Mouse (Mus musculus) hindbrain, postnatal 0 days (tissue): ENCODE results near the gene Cyp11a1. TPM values are rescaled to one million over a fixed set of nuclear protein-coding genes. Genes with fewer than 3 reads are reported as not detected.

ENCODE experiments used
- ATAC-seq: fragments of 200-750 bp; cut with Nextera tagmentation; 2 replicates; pipeline ENCODE4 v1.8.0; 2017; ENCODE audit warnings: mild to moderate bottlenecking, moderate TSS enrichment, moderate library complexity
- DNase-seq: peaks from one replicate; pipeline ENCODE4 v3.0.0-alpha.2; 2015; ENCODE audit warnings: low spot score
- H3K27ac ChIP-seq: fragments of 300-500 bp; sonication (generic); 2 replicates; pipeline ENCODE4 v1.5.1; 2014; ENCODE audit warnings: mild to moderate bottlenecking
- H3K27me3 ChIP-seq: fragments of 300-500 bp; sonication (generic); 2 replicates; pipeline ENCODE4 v1.6.1; 2014; ENCODE audit warnings: low read length, mixed read lengths; ENCODE audit not compliant: insufficient read depth
- H3K36me3 ChIP-seq: fragments of 300-500 bp; sonication (generic); 2 replicates; pipeline ENCODE4 v1.6.1; 2014; ENCODE audit warnings: low read length, mixed read lengths; ENCODE audit not compliant: insufficient read depth
- H3K4me1 ChIP-seq: fragments of 300-500 bp; sonication (generic); 2 replicates; pipeline ENCODE4 v1.6.1; 2014; ENCODE audit warnings: antibody characterized with exemption, low read length, mixed read lengths; ENCODE audit not compliant: insufficient read depth
- H3K4me2 ChIP-seq: fragments of 300-500 bp; sonication (generic); 2 replicates; pipeline ENCODE4 v1.6.1; 2014; ENCODE audit warnings: low read depth, mild to moderate bottlenecking, low read length, moderate library complexity, mixed read lengths
- H3K4me3 ChIP-seq: fragments of 300-500 bp; sonication (generic); 2 replicates; pipeline ENCODE4 v1.5.1; 2014; ENCODE audit warnings: low read length
- H3K9ac ChIP-seq: fragments of 300-500 bp; sonication (generic); replicated peaks from 2 replicates; pipeline ENCODE4 v1.6.1; 2014; ENCODE audit warnings: mild to moderate bottlenecking, low read length, moderate library complexity, mixed read lengths
- H3K9me3 ChIP-seq: fragments of 300-500 bp; sonication (generic); 2 replicates; pipeline ENCODE4 v1.6.1; 2016; ENCODE audit warnings: low read length, mixed read lengths
- CTCF ChIP-seq: IDR thresholded peaks from 2 replicates; pipeline ENCODE4 v1.5.1; 2016; ENCODE audit warnings: antibody characterized with exemption, control low read depth, low read depth
- WGBS: fragments of 180-500 bp; shearing (Covaris S2); extraction: QIAGEN DNeasy Blood & Tissue Kit; methylation state at CpG from one replicate; pipeline ENCODE4 v1.1.7; 2014; 5-methylcytosine and 5-hydroxymethylcytosine counted together
- polyA plus RNA-seq: library from polyadenylated mRNA; unstranded; fragments of >200 nt; fragmentation: Nextera tagmentation; extraction: Ambion mirVana; gene quantifications from 2 replicates; pipeline ENCODE4 v1.2.1, GENCODE M21; 2015
- total RNA-seq: library from RNA; depleted of rRNA; stranded (reverse); fragments of >200 nt; gene quantifications from 2 replicates; pipeline ENCODE4 v1.2.3, GENCODE M21; 2014

Cyp11a1 gene
- total and polyA plus RNA-seq, 2 experiments from 2014 or later: 1.2 to 4.3 TPM

DNA sequence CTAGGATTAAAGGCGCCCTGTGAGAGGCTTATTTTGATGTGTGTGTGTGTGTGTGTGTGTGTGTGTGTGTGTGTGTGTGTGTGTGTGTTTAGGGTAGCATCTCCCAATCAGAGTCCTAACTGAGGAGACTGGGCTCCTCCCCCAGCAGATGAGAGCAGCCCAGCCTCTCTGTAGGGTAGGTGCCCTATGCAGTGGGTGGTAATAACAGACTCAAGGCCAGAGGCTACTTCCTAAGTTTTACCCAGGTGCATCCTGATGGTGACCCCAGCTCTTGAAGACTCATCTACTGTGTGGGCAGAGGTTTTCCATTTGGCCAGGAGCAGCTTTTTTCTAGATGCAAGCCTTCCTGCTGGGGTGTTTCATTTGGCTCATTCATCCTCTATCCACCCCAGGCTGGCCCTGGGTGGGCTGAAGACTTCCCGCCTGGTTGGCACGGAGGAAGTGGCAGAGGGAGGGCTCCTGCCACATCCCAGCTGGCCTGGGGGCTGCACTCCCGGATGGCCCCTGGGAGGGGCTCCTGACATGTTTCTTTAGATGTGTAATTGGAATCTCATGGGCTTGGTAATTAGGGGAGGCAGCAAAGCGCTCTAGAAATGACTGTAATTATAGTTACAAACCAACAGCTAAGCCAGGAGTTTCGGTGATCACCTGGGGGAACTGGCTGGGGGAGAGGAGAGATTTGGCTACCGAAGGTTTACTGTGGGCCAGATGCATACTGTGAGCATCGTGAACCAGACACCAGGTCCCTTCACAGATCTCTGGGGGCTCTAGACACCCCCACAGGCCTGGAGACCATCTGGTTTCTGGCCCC, 13.2 kb upstream of the Cyp11a1 start:
- Histone ChIP-seq H3K9me3 (no peaks in the 10 kb centered on the region), H3K36me3 (no peaks in the 10 kb centered on the region), H3K27ac (no peak overlapping the region), H3K9ac (no peak overlapping the region), H3K4me3 (no peak overlapping the region), H3K4me2 (no peak overlapping the region), H3K27me3 (no peaks in the 10 kb centered on the region), H3K4me1 (peaks cover 9% of the 10 kb centered on the region)
- ATAC-seq: peak; percentile 8; the same call in 1 of the 2 replicates
- WGBS: 39% methylated on average over 8 of the region's 8 CpGs
- peak; percentile 48 for DNase-seq
- TF ChIP-seq CTCF: no peak

DNA sequence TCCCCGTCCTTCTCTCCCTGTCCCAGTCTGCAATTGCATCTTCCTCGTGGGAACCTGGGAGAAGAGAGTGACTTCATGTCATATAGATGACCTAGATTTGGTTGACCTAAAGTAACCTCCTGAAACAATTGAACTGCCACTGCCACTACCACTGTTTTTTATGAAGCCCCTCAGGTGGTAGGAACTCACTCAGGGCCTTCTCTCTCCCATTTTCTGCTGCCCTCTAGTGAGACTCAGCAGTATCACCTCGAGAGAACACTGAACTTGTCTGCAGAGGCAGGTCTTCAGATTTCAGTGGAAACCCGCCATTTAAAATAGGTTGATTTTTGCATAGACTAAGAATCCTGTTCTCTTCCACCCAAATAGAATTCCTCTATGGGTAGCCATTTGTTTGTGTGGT, 10.9 kb upstream of the Cyp11a1 start:
- Histone ChIP-seq H3K4me2 (no peak overlapping the region), H3K9me3 (no peaks in the 10 kb centered on the region), H3K36me3 (no peaks in the 10 kb centered on the region), H3K9ac (no peak overlapping the region), H3K27me3 (no peaks in the 10 kb centered on the region), H3K27ac (no peak overlapping the region), H3K4me3 (no peak overlapping the region), H3K4me1 (peaks cover 5% of the 10 kb centered on the region; the same call in 1 of the 2 replicates)
- TF ChIP-seq CTCF: peak; percentile 82
- DNase-seq (peak; percentile 76), ATAC-seq (no peak)
- 36% methylated on average over 4 of the region's 4 CpGs for WGBS

DNA sequence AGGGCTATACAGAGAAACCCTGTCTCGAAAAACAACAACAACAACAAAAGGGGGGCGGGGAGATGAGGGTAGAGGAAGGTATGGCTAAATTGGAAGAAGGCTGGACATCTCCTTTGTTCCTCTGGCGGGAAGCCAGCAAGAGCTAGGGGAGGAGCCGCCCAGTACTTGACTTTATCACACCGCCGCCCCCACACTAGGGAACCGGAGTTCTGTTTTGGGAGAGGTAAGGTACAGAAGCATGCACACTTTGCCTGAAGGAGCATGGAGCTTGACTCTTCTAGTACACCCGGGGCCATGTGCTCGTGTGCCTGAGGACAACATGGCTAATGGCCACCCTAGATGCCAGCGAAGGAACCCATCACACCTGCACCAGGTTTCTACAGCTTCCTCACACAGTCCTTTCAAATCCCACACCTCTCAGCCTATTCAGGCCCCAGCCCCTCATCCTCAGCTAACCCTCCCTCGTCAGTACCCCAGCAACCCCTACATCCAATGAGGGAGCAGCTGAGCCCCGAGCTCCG, 8.6 kb upstream of the Cyp11a1 start:
- Histone ChIP-seq H3K36me3 (no peaks in the 10 kb centered on the region), H3K27me3 (no peaks in the 10 kb centered on the region), H3K9me3 (no peaks in the 10 kb centered on the region), H3K4me1 (peaks cover 5% of the 10 kb centered on the region; the same call in 1 of the 2 replicates), H3K9ac (peak overlapping the region; percentile 25), H3K27ac (0 out of 2 replicates have a peak overlapping the region, but pooled peaks have one; percentile 20), H3K4me3 (peak overlapping the region; percentile 38), H3K4me2 (peak overlapping the region; percentile 73)
- DNase-seq (no peak), ATAC-seq (peak; percentile 90; the same call in 1 of the 2 replicates)
- WGBS: 26% methylated on average over 13 of the region's 13 CpGs
- no peak for TF ChIP-seq CTCF

- DNase-seq (peak; percentile 89), ATAC-seq (peak; percentile 68)
- 2% methylated on average over 20 of the region's 20 CpGs for WGBS
- Histone ChIP-seq H3K4me3 (peak overlapping the region; percentile 38), H3K9ac (peak overlapping the region; percentile 25), H3K27ac (peak overlapping the region; percentile 20; the same call in 1 of the 2 replicates), H3K4me1 (peaks cover 5% of the 10 kb centered on the region; the same call in 1 of the 2 replicates), H3K9me3 (no peaks in the 10 kb centered on the region), H3K4me2 (peak overlapping the region; percentile 73), H3K36me3 (no peaks in the 10 kb centered on the region), H3K27me3 (no peaks in the 10 kb centered on the region)
- TF ChIP-seq CTCF: peak; percentile 84
Measured at GRCm38 (mm10) chr9:57998032-57998659, 8.1 kb upstream of the Cyp11a1 start.

GRCm38 (mm10) chr9:57998685-57999084, 7.5 kb upstream of the Cyp11a1 start:
- ATAC-seq (no peak; the same call in 1 of the 2 replicates), DNase-seq (no peak)
- Histone ChIP-seq H3K36me3 (no peaks in the 10 kb centered on the region), H3K4me2 (peak overlapping the region; percentile 73), H3K9me3 (no peaks in the 10 kb centered on the region), H3K9ac (no peak overlapping the region), H3K27me3 (no peaks in the 10 kb centered on the region), H3K4me1 (peaks cover 5% of the 10 kb centered on the region; the same call in 1 of the 2 replicates), H3K4me3 (no peak overlapping the region), H3K27ac (no peak overlapping the region)
- TF ChIP-seq CTCF: no peak
- 48% methylated on average over 2 of the region's 2 CpGs for WGBS

- Histone ChIP-seq H3K27ac (no peak overlapping the region), H3K9ac (no peak overlapping the region), H3K4me3 (no peak overlapping the region), H3K36me3 (no peaks in the 10 kb centered on the region), H3K27me3 (no peaks in the 10 kb centered on the region), H3K4me2 (no peak overlapping the region), H3K4me1 (peaks cover 5% of the 10 kb centered on the region; the same call in 1 of the 2 replicates), H3K9me3 (no peaks in the 10 kb centered on the region)
- WGBS: 48% methylated on average over 2 of the region's 2 CpGs
- DNase-seq: no peak
- TF ChIP-seq CTCF: 0 out of 2 replicates have a peak, but pooled peaks have one; percentile 5
- ATAC-seq: no peak
Measured at GRCm38 (mm10) chr9:57999676-58000075, 6.5 kb upstream of the Cyp11a1 start.
